Mouse (Mus musculus) left cerebral cortex, postnatal 4 days (tissue): ENCODE results near the gene Nipal1. TPM values are rescaled to one million over a fixed set of nuclear protein-coding genes. Genes with fewer than 3 reads are reported as not detected.

ENCODE experiments used
- DNase-seq: peaks from one replicate; pipeline ENCODE4 v3.0.0-alpha.2; 2022
- intact Hi-C: fragments of 180-260 bp; cut with DNase I; formaldehyde crosslinking; loops from one replicate; pipeline ENCODE4 v1.15.1; 2025
- total RNA-seq, 2 experiments: library from RNA; stranded (reverse); gene quantifications; 2 replicates each; pipeline ENCODE4 v1.2.3; 2021

Nipal1 gene
- total RNA-seq = under 1 TPM in 1 of 2 experiments, not detected in 1; 0.30 TPM

DNA sequence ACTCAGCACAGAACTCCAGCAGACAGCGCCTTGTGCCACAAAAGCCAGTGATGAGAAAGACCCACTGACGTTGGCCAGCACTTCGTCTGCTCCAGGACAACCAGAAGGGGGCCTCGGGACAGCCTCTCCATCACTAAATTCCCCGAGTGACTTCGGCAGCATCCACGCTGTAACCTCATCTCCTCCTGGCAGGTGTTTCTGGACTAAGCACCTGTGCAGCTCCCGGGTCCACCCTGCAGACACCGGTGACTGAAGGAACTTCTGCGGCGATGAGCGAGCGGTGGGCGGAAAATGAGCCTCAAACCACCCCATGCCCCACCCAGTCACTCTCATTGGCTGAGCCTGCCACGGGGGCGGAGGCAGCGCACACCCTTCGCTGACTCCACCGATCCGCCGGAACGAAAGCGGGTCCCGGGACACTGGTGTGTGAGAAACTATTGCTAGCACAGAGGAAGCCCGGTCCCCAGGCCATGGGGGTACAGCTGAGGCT lies at the start of gene Nipal1:
TSS of gene Nipal1 (plus strand) at position 378 of the 490 bp plus-strand sequence.
- intact Hi-C loops = no loop called here
- DNase-seq = peak; percentile 48

DNA sequence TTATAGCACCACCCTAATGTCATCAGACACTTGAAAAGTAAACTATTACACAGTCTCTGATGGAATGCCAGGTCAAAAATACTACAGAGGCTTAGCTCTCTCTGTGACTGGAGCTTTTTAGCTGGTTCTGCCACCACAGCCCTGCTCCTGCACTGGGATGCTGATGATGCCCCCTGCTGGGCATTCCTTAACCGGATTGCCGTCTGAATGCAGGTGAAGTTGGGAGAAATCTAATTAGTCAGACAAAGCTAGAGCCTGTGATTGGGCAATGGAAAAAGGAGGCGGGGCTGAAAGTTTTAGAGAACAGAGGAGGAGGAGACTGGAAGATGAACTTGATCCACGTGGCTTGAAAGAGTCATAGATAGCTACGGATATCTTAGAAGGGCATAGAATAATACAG lies 46.6 kb upstream of the Nipal1 start:
- peak; percentile 31 for DNase-seq
- intact Hi-C loops = no loop called here

DNA sequence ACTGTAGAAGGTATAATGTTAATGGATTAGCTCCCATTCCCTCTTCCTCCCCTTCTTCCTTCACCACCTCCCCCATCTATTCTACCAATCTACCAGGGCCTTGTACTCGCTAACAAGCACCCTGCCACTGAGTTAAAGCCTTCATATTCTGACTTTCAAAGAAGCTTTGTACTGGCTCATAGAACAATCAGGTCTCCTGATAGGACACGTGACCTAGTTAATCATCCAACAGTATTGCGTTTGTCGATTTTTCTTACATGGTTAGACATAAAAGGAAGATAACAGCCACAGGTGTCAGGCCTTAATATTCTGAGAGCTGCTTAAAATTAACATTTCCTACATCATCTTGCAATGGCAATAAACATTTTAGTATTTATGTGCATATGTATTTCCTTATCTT lies 44.5 kb upstream of the Nipal1 start:
- intact Hi-C loops = no loop called here
- no peak for DNase-seq

DNA sequence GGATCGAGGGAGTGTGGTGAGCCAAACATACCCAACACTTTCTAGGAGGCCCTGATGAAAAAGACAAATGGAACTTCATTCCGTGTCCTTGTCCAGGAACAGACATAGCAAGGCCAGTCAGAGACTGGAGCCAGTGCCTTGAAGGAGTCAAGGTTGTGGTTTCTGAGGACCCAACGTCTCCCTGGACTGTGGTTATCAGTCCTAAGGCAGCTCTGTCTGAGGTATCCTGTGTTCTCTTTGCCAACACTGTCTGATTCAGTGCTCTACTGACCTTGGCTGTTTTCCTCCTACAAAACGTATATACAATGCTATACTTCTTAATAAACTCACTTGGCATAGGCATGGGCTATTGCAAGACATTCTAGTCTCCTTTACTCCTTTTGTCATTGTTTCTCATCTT lies 30.2 kb upstream of the Nipal1 start:
- no peak for DNase-seq
- intact Hi-C loops = no loop called here

DNA sequence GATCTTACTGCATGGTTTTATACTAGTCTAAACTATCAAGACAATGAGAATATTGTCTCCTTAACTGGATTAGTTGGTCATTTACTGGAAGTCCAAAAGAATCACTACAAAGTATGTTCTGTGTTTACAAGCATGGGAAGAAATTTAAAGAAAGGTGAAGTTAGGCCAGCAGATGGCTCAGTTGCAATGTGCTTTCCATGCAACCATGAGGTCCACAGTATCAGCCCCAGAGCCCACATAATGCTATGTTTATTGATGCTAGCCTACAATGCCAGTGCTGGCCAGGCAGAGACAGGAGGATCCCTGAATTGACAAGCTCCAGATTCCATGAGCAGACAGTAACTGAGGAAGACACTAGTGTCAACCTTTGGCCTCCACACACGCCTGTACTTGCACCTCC lies 26.6 kb upstream of the Nipal1 start:
- no peak for DNase-seq
- intact Hi-C loops = no loop called here

DNA sequence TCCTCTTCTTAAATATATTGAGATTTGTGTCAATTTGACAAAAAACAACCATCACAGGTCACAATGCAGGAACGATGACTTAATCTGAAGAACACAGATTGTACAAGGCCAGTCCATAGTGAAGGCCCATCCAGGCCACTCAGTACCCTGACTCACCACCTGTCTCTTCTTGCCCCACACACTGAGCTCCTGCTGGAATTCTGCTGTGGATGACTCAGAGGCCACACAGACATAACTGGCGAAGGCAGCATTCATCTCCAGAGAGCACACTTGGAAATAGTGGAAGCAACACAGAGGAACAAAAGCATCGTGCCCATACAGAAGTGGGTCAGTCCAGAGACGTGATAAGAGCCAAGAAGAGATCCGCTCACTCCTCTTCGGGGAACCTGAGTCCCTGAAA lies 17.6 kb upstream of the Nipal1 start:
- intact Hi-C loops = no loop called here
- DNase-seq = no peak

DNA sequence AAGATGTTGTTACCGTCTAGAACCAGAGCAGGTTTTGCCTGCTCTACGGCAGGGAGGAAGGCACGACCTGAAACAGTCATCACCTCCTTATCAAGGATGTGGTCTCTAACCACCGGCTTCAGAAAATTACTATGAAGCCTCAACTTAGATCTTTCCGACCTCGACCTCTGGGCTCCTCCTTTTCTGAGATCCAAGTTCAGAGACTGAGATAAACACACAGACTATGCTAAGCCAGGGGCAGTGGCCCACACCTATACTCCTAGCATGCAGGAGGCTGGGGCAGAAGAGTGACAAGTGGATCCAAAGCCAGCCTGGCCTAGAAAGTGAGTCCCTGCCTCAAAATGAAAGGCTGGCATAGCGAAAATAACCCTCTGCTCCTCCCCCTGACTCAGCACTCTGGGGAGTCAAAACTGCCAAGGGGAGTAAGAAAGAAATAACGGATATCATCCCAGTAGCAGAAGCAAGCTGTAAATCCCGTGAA lies 12.8 kb upstream of the Nipal1 start:
- no peak for DNase-seq
- intact Hi-C loops = no loop called here

DNA sequence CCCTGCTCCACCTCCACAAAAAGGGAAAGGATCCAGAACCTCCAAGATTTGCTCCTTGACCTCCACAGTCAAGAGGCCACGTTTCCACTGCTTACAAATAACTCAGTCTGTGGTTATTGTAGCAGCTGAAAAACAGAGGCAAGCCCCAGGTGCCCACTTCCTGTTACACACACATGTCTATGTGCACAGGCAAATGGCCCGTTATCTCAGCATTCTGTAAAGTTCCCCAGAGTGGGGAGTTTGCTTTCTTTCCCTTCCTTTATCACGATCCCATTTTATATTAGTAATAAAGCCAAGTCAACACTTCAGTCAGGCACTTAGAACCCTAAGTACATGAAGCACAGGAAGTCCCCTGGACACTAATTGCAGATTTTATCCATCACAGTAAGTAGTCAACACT lies 11.5 kb upstream of the Nipal1 start:
- DNase-seq = no peak
- intact Hi-C loops = no loop called here

DNA sequence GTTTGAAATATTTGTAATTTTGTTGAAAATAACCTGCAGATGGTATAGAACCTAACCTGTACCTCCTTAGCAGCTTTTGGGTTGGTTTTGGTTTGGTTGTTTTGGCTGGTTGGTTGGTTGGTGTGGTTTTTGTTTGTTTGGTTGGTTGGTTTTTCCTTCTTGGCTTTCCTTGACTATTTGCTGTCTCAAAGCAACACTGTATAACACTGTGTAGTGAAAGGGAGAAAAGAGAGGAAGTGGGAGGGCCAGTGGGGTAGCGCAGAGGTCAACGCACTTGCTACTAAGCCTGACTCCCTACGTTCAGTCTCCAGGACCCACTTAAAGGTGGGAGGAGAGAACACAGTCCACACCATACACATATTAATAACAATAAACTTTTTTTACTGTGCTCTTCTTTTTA lies 11.0 kb upstream of the Nipal1 start:
- DNase-seq = no peak
- intact Hi-C loops = no loop called here

DNA sequence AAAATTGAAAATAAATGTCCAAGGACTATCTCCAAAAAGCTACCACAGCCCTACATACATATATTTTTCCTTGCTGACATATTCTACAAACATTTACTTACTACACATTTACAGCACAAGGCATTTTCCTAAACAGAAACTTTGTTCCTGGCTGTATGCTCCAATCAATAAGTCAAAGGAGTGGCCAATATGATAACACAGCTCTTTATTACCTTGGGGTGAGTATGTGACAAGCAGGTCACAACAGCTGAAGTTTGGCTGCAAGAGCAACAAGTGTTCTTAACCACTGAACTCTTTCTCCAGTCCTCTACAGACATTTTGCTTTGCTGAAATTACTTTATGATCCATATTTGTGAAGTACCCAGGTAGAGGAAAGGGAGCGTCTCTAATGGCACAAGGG lies 7.5 kb upstream of the Nipal1 start:
- intact Hi-C loops = no loop called here
- DNase-seq = no peak

DNA sequence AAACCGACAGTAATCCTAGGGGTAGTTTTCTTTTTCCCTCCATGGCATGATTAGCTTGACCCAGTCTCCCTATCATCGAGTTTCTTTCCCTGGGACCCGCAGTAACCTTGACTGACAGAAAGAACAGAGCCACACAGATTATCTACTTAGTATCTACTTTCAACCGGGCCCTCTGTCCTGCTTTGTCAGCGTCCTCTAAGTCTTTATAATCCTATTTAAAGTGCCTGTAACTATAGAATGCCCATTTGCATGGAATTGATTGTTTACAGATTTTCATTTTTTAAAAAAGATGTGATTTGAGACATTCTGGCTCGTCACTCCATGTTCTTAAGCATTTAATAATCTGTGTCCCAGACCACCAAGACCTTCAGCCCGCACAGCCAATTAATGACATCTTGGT lies 3.9 kb upstream of the Nipal1 start:
- intact Hi-C loops = no loop called here
- no peak for DNase-seq

DNA sequence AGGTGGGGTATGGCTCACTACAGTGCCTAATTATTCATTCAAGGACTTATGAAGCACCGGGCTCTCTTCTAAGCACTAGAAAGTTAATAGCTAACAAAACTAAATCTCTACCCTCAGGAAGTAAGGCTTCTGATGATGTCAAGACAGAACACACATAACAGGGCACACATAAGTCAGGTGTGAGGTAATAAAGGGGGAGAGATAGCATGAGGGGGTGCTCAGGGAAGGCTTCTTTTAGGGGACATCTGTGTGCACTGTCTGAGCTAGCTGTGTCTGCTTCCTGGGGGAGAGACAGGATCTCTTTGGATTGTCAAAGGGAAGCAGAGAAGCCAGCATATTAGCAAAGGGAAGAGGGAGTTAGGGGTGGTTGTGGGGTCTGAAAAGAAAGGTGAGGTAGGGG lies 3.4 kb upstream of the Nipal1 start, which contains the start of gene Cnga1:
TSS of gene Cnga1 (minus strand) at position 101 of the 400 bp plus-strand sequence.
- intact Hi-C loops = no loop called here
- no peak for DNase-seq

DNA sequence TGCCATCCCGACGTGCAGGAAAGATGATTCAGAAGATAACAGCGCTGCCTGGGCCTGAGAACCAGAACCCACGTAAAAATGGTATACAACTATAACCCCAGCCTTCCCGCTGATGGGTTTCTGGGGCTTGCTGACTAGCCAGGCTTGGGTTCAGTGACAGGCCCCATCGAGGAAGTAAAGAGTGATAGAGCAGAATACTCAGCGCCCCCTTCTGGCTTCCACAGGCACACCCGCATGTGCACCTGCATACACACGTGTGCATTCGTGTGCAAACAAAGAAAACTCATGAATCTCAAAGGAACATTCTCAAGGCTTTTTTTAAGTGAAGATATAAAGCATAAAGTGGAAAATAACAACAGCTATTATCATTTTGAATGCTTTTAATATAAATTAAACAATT lies 1.5 kb upstream of the Nipal1 start:
- no peak for DNase-seq
- intact Hi-C loops = no loop called here

DNA sequence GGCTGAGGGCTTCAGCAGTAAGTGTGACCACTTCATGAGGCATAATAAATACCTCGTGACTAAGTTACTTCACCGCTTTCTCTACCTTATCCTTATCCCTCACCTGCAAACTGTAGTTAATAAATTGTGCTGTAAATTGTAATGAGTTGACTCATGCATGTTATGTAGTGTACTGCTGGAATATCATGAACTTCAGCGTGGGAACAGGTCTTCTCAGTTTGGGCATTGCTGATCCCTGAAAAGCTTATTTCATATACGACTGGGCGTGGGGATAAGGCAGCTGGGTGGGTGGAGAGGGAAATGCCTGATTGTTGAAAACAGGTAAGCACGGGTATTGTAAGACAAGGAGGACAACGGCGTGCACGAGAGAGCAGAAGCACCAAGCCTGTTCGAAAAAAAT lies 599 bp upstream of the Nipal1 start:
- intact Hi-C loops = no loop called here
- no peak for DNase-seq

DNA sequence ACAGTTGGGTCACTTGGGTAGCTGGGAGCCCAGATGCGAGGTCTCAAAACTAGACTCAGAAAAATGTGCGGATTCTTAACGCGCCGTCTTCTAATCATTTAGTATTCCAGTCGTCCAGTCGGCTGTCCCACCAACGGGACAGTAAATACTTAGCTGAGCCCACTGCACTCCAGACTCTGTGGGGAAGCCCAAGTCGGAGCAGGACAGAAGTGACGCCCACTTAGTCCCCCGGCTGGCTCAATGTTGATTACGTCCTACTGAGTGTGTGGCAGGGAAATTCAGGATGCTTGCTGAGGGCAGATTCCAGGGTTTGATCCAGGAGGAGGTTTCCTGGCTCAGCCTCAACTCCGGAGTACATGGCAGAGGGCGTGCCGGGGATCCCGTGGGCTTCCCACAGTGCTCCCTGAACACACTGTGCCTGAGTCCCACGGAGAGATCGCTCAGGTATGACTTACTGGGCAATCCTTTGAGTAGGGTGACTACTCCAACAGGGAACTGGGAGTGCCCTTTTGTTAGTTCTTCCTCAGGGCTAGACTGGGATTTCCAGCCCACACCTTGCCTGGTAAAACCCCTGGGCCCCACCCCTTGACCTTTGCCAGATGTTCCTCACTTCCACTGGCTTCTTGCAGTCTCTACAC lies 482 bp downstream of the Nipal1 start:
- no peak for DNase-seq
- intact Hi-C loops = no loop called here

DNA sequence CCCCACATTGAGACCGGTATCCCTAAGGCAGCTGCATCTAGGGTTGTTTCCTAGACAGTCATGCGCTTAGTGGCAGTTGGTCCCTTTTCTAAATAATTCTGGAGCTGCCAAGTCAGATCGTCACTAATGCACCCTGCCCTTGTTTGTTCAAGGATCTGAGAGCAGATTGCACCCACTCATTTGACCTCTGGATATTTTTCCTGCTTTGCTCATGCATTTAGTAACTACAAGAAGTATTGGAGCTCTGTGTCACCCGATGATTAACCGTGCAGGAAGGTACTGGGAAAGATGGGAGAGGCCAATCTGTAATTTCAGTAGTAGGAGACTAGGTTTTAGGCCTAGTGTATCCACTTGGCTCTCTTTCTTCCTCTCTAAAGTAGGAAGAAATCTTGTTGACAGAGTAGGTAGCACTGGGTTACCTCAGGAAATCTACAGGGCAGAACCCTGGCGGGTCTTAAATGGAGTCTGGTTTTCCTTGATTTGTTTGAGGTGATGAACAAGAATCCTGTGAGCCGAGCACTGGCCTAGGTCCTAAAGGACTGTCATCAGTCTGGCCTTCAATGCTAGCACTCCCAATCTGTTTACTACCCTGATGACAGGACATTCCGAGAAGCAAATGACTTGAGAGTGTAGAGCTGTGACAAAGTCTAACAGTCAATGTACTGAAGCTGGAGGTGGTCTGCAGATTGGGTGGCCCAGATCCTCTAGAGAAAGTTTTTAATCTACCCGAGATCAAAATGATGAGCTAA lies 1.6 kb downstream of the Nipal1 start:
- intact Hi-C loops = no loop called here
- no peak for DNase-seq

DNA sequence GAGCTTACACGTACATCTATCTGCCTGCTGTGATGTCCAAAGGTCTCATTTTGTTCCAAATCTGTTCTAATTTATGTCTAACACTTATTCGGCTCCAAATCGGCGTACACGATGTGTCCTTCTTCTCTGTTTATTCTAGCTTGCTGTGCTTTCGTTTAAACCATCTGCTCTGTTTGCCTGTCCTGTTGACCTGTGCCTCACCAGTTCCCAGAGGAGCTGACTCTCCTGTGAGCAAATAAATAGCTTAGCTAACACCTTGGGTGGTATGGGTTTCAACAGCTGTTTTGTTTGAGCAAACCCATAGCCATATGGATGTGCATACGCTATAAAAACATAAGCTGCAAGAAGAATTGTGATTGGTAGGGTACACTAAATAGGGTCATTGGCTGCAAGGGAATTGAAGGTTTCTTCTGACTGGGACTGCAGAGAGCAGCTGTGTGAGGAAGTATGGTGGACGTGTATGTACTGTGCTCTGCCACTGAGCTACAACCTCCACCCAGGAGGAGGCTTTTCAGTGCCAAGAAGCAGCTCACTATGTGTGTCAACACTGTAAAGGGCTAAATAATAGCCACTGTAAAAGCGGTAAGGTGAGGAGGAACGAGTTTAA lies 5.6 kb downstream of the Nipal1 start:
- DNase-seq = no peak
- intact Hi-C loops = no loop called here

DNA sequence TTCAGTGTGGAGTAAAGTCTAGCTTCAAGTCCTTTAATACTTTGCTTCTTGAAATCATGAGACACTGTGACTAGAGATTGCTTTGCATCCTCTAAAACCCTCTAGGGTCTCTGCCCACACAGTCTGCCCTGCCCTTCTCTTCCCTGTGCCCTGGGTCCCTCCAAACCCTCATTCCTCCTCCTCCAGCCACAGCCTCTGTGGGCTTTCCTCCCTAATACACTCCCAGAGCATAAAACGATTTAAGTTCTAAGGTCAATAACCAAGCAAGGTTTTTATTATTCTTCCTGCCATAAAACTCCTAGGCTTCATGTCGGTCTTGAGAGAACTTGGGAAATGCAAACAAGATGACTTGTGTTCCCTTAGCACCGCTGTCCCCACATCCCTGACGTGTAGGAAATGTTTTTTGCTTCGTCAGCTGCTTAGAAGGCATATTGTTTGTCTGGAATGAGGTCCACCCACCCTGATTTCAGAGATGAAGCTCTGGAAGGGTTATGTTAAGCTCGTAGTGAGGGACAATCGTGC lies 8.7 kb downstream of the Nipal1 start:
- DNase-seq = no peak
- intact Hi-C loops = no loop called here

DNA sequence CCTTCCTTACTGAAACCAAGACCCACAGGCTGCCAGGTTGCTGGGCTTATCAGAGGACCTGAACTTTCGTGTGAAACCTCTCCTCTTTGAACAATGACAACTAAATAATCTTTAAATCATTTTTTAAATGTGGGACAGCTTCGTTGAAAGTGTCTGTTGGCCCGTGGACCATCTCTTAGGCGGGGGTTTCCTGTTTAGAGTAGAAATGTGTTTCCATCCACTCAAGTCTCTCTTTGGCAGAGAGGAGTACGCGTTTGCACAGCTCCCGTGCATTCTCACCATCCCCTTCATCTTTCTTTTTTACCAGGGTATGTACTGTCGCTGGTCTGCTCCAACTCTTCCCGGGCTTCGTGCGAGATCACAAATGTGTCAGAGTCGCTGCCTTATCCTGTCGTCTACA lies 10.8 kb downstream of the Nipal1 start:
- intact Hi-C loops = no loop called here
- DNase-seq = no peak

DNA sequence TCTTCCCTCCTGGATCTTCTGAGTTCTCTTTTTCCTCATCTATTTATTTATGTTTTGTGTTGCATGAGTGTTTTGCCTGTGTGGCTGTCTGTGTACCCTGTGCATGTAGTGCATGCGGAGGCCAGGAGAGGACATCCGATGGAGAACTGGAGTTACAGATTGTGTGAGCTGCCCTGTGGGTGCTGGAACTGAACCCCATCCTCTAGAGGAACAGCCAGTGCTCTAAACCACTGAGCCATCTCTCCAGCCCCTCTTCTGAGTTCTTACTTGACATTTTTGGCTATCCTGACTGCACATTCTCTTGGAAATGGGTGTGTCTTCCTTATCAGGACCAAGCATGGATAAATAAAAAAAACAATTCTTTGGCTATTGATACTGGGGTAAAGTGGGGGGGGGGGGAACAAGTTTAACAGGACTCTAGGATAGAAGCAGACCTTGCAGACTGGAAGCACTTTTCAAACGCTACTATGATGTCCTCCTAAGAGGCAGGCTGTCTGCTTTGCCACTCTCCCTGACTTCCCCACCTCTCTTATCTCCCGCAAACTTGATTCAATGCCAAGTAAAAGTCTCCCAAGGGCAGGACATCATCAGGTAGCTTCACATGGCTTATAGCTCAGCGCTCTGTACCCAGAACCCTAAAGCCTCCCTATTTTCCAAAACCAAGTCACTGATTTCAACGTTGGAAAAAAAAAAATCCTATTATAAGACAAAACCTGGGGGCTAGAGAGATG lies 13.6 kb downstream of the Nipal1 start:
- no peak for DNase-seq
- intact Hi-C loops = no loop called here

DNA sequence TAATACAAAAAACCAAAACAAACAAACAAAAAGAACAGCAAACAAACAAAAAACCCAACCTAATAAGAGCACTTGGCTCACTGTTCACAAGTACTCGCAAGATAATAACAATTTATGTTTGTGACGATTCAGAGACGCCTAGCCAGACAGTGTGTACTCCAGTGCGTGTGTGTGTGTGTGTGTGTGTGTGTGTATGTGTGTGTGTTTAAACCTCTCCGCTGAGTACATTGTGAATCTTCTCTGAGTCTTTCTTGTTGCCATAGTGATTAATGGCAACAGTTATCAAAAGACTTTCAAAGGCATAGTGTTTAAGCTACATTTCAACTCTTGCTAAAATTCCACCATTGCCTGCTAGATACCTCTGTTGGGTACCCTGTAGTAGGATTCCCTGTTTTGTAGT lies 16.5 kb downstream of the Nipal1 start:
- intact Hi-C loops = no loop called here
- DNase-seq = no peak
